Mouse (Mus musculus) G1E (cell line): ENCODE results near the gene Taok1.

Source experiments
- CTCF ChIP-seq: IDR thresholded peaks from 2 replicates; pipeline ENCODE4 v1.5.1; 2012; ENCODE audit warnings: low read depth, low read length, inconsistent platforms, mixed read lengths
- GATA1 ChIP-seq: IDR thresholded peaks from 2 replicates; pipeline ENCODE4 v1.6.1; 2012; ENCODE audit warnings: borderline replicate concordance, low read length, inconsistent platforms, mixed read lengths
- GATA2 ChIP-seq: IDR thresholded peaks from 2 replicates; pipeline ENCODE4 v1.6.1; 2012; ENCODE audit warnings: low read depth, low read length, inconsistent platforms, borderline replicate concordance
- POLR2AphosphoS5 ChIP-seq: IDR thresholded peaks from 2 replicates; pipeline ENCODE4 v1.6.1; 2012; ENCODE audit warnings: low read depth, low read length, inconsistent platforms; ENCODE audit not compliant: insufficient replicate concordance
- TAL1 ChIP-seq: conservative IDR thresholded peaks from 2 replicates; pipeline ENCODE4 v1.6.1; 2012; ENCODE audit warnings: low read depth, low read length, inconsistent platforms, mixed read lengths

DNA sequence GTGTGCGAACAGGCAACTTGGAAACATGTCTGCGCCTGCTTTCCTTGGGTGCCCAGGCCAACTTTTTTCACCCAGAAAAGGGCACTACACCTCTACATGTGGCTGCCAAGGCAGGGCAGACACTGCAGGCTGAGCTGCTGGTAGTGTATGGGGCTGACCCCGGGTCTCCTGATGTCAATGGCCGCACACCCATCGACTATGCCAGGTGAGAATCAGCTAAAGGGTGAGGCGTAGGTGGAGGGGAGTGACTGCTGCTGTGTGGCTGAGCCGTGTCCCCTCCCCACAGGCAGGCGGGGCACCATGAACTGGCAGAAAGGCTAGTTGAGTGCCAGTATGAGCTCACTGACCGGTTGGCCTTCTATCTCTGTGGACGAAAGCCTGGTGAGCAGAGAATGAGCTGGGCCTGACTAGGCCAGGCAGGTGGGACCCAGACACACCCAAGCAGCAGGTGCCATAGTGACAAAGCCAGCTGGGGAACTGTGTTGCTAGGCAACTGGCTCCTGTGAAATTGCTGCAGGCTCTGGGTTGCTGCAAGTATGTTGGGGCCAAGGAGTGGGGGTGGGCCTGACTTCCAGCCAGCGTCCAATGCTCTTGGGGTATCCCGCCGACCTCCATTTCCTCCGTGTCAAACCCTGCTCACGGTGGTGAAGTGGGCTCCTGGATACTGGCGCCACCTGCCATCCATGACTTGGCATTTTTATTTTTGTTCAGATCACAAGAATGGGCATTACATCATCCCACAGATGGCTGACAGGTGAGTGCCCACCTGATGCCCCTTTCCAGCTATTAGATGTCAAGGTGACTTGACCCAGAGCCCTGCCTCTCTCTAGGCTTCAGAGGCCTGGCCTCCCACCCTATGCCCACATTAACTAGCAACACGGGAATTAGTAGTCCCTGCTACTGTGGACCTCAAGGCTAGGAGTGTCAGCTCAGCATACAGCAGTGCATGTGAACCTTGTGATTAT, 107.0 kb downstream of the Taok1 start:
- no peak for TF ChIP-seq CTCF
- TF ChIP-seq GATA1: no peak
- no peak for TF ChIP-seq GATA2
- no peak for TF ChIP-seq POLR2AphosphoS5
- no peak for TF ChIP-seq TAL1
